Mouse (Mus musculus): ENCODE results near the gene Cox14.
"Not testable (repeated sequence)": the region's sequence is repeated elsewhere in the genome, so short reads cannot be mapped to it uniquely, and the experiment has no call there.

The Cox14 gene

GRCm38 (mm10) chr15:99715361-99715865 lies 10.0 kb upstream of the Cox14 start:
- DNase-seq (ENCODE audit: low read depth, low spot score): no peak
- no peaks in the 10 kb centered on the region for H3K27me3 ChIP-seq (ENCODE audit: control insufficient read depth, insufficient read depth, low read length, poor library complexity, severe bottlenecking)
- H3K36me3 ChIP-seq (ENCODE audit: control insufficient read depth, insufficient read depth, low read length, poor library complexity, severe bottlenecking): peaks cover 8% of the 10 kb centered on the region

DNA sequence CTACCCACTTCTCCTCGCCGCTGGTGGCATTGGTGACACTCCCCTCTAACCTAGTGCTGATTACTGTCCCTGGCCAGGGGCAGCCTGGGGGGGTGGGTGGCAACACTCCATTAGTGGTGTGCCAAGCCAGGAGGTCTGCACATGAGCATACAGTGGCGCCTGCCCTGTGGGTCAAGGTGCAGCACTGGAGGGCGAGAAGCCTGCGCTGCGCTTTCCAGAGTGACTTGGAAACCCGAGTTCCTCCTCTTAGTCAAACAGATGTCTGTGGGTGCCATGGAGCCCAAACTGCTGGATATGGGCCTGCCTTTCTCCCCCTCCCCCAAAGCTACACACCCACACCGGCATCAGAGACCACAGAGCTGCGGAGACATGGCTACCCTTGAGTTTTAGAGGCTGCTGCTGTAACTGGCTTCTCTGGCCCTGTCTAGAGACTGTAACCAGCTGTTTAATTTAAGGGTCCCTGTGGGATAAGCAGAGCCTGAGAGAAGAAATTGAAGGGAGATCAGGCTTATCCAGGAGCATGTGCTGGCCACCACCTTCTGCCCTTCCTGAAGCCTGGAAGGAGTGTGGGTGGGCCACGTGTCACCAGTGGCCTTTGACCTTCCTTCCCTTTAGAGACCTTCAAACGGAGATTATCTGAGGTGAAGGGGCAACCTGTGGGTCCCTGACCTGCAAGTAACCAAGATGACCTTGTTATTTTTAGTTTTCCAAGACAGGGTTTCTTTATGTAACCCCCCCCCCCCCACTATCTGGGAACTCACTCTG lies 9.3 kb upstream of the Cox14 start:
- Histone ChIP-seq H3K36me3 (ENCODE audit: control insufficient read depth, insufficient read depth, low read length, poor library complexity, severe bottlenecking) (peaks cover 8% of the 10 kb centered on the region), H3K27me3 (ENCODE audit: control insufficient read depth, insufficient read depth, low read length, poor library complexity, severe bottlenecking) (no peaks in the 10 kb centered on the region)
- no peak for DNase-seq (ENCODE audit: low read depth, low spot score)

DNA sequence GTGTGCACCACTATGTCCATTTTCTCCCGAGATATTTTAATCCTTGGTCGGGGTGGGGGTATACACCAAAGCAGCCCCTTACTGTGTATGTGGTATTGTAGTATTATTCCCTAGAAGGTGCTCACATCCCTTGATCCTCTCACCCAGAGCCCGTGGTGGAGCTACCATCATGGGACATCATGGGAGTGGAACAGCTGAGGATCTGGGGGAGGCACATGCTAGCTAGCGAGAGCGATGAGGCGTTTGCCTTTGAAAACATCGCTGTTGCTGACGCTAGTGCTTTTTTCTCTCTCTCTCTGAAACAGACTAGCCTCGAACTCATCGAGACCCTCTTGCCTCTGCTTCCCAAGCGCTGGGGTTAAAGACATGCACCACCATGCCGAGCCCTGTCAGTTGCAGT lies 8.6 kb upstream of the Cox14 start:
- H3K27me3 ChIP-seq (ENCODE audit: control insufficient read depth, insufficient read depth, low read length, poor library complexity, severe bottlenecking): no peaks in the 10 kb centered on the region

DNA sequence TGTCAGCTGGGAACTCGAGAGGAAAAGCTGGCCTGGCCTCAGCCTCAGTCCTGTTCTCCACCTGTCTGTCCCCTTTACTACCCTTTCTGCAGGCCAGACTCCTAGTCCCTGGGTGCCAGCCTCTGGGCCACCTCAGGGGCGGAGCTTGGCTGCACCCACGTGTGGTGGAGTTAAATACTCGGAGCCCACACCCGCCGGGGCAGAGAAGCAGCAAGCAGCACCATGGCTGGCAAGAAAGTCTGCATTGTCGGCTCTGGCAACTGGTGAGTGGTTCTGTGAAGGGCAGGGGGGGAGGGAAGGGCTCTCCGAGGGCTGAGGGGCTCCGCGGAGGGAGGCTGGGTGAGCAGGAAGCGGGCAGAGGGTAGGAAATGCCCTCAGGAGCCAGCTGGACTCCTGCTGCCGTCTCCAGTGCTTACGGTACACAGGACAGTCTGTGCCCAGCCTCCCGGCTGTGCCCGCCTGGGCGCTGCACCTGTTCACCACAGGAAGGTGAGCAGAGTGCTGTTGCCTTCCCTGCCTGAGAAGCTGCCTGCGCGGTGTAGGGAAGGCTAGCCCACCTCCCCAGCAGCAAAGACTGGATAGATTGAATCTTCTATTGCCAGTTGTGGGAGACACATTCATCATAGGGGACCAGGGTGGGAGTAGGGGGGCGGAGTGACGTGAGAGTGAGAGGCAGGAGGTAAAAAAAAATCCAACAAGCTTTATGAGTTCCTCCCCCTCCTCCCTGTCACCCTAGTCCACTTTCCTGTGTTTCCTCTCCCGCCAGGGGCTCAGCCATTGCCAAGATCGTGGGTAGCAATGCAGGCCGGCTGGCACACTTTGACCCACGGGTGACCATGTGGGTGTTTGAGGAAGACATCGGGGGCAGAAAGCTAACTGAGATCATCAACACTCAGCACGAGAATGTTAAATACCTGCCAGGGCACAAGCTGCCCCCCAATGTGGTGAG lies 7.8 kb upstream of the Cox14 start, which contains the start of gene Gpd1:
Gpd1 (plus strand) TSS at position 130 of the 949 bp plus-strand sequence.
- H3K27me3 ChIP-seq (ENCODE audit: control insufficient read depth, insufficient read depth, low read length, poor library complexity, severe bottlenecking): no peaks in the 10 kb centered on the region
- peaks cover 2% of the 10 kb centered on the region; the same call in 1 of the 2 replicates for H3K36me3 ChIP-seq (ENCODE audit: control insufficient read depth, insufficient read depth, low read length, poor library complexity, severe bottlenecking)
- DNase-seq (ENCODE audit: low read depth, low spot score): no peak

More for the DNA sequence above, 8.6 kb upstream of the Cox14 start:
- H3K36me3 ChIP-seq (ENCODE audit: control insufficient read depth, insufficient read depth, low read length, poor library complexity, severe bottlenecking): peaks cover 4% of the 10 kb centered on the region; the same call in 1 of the 2 replicates
- DNase-seq (ENCODE audit: low read depth, low spot score): no peak

- no peaks in the 10 kb centered on the region for H3K36me3 ChIP-seq (ENCODE audit: control insufficient read depth, insufficient read depth, low read length, poor library complexity, severe bottlenecking)
- H3K27me3 ChIP-seq (ENCODE audit: control insufficient read depth, insufficient read depth, low read length, poor library complexity, severe bottlenecking): no peaks in the 10 kb centered on the region
- no peak for DNase-seq (ENCODE audit: low read depth, low spot score)
Observed at GRCm38 (mm10) chr15:99718461-99719021, 6.9 kb upstream of the Cox14 start.

GRCm38 (mm10) chr15:99719865-99720264 lies 5.6 kb upstream of the Cox14 start:
- no peaks in the 10 kb centered on the region for H3K36me3 ChIP-seq (ENCODE audit: control insufficient read depth, insufficient read depth, low read length, poor library complexity, severe bottlenecking)
- no peaks in the 10 kb centered on the region for H3K27me3 ChIP-seq (ENCODE audit: control insufficient read depth, insufficient read depth, low read length, poor library complexity, severe bottlenecking)
- DNase-seq (ENCODE audit: low read depth, low spot score): no peak

DNA sequence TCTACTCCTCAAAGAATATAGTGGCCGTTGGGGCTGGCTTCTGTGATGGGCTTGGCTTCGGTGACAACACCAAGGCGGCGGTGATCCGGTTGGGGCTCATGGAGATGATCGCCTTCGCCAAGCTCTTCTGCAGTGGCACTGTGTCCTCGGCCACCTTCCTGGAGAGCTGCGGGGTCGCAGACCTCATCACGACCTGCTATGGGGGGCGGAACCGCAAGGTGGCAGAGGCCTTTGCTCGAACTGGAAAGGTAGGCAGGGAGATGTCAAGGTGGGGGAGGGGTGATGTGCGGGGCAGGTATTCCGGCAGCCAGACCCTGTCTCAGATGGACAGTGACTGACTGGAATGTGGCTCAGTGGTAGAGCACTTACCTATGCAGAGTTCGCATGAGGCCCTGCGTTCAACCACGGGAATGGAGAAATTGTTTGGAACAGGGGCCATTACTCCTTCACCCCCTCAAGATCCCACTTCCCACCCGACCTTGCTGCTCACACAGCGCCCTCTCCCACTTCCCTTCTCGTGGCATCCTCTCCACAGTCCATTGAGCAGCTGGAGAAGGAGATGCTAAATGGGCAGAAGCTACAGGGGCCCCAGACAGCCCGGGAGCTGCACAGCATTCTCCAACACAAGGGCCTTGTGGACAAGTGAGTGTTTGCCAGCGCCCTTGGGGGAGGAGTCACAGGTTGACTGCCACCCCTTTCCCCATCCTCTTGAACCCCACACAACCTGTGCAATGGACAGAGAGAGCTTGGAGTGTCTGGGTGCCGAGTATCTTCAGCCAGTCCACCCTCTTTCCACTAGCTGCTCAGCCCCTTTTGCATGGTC lies 3.3 kb upstream of the Cox14 start:
- no peak for DNase-seq (ENCODE audit: low read depth, low spot score)
- H3K27me3 ChIP-seq (ENCODE audit: control insufficient read depth, insufficient read depth, low read length, poor library complexity, severe bottlenecking): no peaks in the 10 kb centered on the region
- no peaks in the 10 kb centered on the region for H3K36me3 ChIP-seq (ENCODE audit: control insufficient read depth, insufficient read depth, low read length, poor library complexity, severe bottlenecking)

GRCm38 (mm10) chr15:99723120-99723514 lies 2.3 kb upstream of the Cox14 start:
- peak; percentile 18 for DNase-seq (ENCODE audit: low read depth, low spot score)
- Histone ChIP-seq H3K27me3 (ENCODE audit: control insufficient read depth, insufficient read depth, low read length, poor library complexity, severe bottlenecking) (no peaks in the 10 kb centered on the region), H3K36me3 (ENCODE audit: control insufficient read depth, insufficient read depth, low read length, poor library complexity, severe bottlenecking) (peaks cover 4% of the 10 kb centered on the region; the same call in 1 of the 2 replicates)

GRCm38 (mm10) chr15:99723515-99724291 lies 1.7 kb upstream of the Cox14 start:
- peaks cover 5% of the 10 kb centered on the region; the same call in 1 of the 2 replicates for H3K36me3 ChIP-seq (ENCODE audit: control insufficient read depth, insufficient read depth, low read length, poor library complexity, severe bottlenecking)
- H3K27me3 ChIP-seq (ENCODE audit: control insufficient read depth, insufficient read depth, low read length, poor library complexity, severe bottlenecking): no peaks in the 10 kb centered on the region
- DNase-seq (ENCODE audit: low read depth, low spot score): no peak

GRCm38 (mm10) chr15:99724292-99725021 lies 961 bp upstream of the Cox14 start:
- no peaks in the 10 kb centered on the region for H3K27me3 ChIP-seq (ENCODE audit: control insufficient read depth, insufficient read depth, low read length, poor library complexity, severe bottlenecking)
- peaks cover 8% of the 10 kb centered on the region; the same call in 1 of the 2 replicates for H3K36me3 ChIP-seq (ENCODE audit: control insufficient read depth, insufficient read depth, low read length, poor library complexity, severe bottlenecking)
- DNase-seq (ENCODE audit: low read depth, low spot score): peak; percentile 56

DNA sequence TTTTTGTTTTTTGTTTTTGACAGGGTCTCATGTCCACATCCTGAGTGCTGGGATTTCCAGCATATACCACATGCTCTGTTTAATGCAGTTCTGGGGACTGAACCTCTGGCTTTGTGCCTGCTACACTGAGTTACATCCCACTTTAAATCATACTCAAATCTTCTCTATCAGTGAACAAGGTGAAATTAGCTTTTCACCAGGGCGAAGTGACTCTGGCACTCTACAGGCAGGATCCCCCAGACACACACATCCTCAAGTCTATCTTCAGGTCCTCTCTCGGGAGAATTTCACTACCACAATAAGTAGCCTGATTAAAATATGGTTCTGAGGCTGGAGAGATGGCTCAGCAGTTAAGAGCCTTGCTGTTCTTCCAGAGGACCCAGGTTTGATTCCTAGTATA lies 1.1 kb downstream of the Cox14 start:
- H3K36me3 ChIP-seq (ENCODE audit: control insufficient read depth, insufficient read depth, low read length, poor library complexity, severe bottlenecking): peaks cover 8% of the 10 kb centered on the region; the same call in 1 of the 2 replicates
- H3K27me3 ChIP-seq (ENCODE audit: control insufficient read depth, insufficient read depth, low read length, poor library complexity, severe bottlenecking): no peaks in the 10 kb centered on the region
- DNase-seq (ENCODE audit: low read depth, low spot score): no peak

DNA sequence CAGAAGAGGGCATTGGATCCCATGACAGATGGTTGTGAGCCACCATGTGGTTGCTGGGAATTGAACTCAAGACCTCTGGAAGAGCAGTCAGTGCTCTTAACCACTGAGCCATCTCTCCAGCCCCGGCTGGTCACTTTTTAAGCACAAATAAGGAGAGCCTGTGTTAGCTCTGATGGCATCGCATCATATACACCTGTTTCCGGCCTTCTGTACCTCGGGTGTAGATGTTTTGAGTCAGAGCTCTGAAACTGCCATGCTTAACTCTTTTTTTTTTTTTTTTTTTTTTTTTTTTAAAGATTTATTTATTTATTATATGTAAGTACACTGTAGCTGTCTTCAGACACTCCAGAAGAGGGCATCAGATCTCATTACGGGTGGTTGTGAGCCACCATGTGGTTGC lies 1.6 kb downstream of the Cox14 start:
- DNase-seq (ENCODE audit: low read depth, low spot score); H3K36me3 ChIP-seq (ENCODE audit: control insufficient read depth, insufficient read depth, low read length, poor library complexity, severe bottlenecking); H3K27me3 ChIP-seq (ENCODE audit: control insufficient read depth, insufficient read depth, low read length, poor library complexity, severe bottlenecking): not testable (repeated sequence)

DNA sequence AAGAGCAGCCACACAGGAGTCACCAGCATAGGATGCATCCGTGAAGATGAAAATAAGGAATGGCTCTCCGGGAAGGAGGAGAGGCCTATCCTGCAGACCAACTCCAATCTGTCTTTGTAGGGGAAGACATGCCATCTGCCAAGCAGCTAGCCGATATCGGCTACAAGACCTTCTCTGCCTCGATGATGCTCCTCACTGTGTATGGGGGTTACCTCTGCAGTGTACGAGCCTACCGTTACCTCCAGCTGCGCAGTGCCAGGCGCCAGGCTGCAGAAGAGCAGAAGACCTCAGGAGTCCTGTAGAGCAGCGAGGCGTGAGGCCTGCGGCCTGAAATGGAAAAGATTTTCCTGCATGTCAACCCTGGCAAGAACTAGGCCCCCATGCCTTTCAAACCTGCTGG lies 2.1 kb downstream of the Cox14 start:
- H3K36me3 ChIP-seq (ENCODE audit: control insufficient read depth, insufficient read depth, low read length, poor library complexity, severe bottlenecking): peaks cover 8% of the 10 kb centered on the region; the same call in 1 of the 2 replicates
- no peak for DNase-seq (ENCODE audit: low read depth, low spot score)
- no peaks in the 10 kb centered on the region for H3K27me3 ChIP-seq (ENCODE audit: control insufficient read depth, insufficient read depth, low read length, poor library complexity, severe bottlenecking)

Measured in splenic B cell, adult 2 months (primary cell).